Mouse (Mus musculus): ENCODE measurements around the gene Lad1. TPM values are rescaled to one million over a fixed set of nuclear protein-coding genes. Genes with fewer than 3 reads are reported as not detected.

Gene Lad1
- polyA plus RNA-seq, 1 experiment from 2014 or later: 1.3 TPM

DNA sequence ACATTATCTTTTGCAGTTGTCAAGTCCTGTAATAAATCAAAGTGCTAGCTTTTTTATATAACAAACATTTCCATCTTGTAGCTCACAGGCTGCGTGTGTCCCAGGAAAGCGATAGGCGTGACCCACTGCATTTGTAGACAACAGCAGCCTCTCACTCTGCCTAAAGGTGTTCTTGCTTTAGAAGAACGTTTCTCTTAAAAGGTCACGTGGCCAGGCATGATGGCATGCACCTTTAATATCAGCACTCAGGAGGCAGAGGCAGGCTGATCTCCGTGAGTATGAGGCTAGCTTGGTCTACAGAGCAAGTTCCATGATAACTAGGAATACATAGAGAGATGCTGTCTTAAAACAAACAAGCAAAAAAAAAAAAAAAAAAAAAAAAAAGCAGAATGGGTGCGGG is 40.1 kb downstream of the Lad1 start:
- H3K4me2 ChIP-seq (ENCODE audit: low read depth): no peak overlapping the region
- H3K27me3 ChIP-seq (ENCODE audit: control insufficient read depth, insufficient read depth, low read length): no peaks in the 10 kb centered on the region
- H3K4me3 ChIP-seq (ENCODE audit: low read depth, low read length): no peak overlapping the region
- no peak overlapping the region for H3K27ac ChIP-seq (ENCODE audit: low read depth, low read length)
- WGBS: 95% methylated on average over 7 of the region's 7 CpGs
- H3K36me3 ChIP-seq (ENCODE audit: control insufficient read depth, insufficient read depth, low read length): no peaks in the 10 kb centered on the region
- DNase-seq (ENCODE audit: low spot score): no peak
- no peaks in the 10 kb centered on the region for H3K9me3 ChIP-seq (ENCODE audit: control insufficient read depth, low read length)
- no peaks in the 10 kb centered on the region for H3K4me1 ChIP-seq (ENCODE audit: control insufficient read depth, insufficient read depth, low read length)
- no peak overlapping the region for H3K9ac ChIP-seq (ENCODE audit: low read length)
- no peak for ATAC-seq (ENCODE audit: insufficient read depth, low FRiP score, low TSS enrichment)

DNA sequence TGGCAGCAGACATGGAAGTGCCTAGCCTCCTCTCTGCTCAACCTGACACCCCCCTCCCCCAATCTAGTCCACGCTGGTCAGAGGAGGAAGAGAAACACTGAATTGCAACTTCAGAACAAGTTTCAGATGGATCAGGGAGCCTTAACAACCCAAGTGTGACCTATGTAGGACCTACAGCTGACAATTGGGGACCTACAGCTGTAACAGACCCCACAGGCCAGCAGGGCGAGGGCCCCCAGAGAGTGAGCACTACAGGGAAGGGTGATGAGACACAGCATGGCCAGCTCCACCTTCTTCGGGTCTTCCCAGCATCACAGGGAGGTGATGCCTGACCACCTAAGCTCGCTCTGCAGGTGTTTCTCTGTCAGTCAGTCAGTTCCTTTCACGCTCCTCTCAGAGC is 42.7 kb downstream of the Lad1 start:
- Histone ChIP-seq H3K27ac (ENCODE audit: low read depth, low read length) (no peak overlapping the region), H3K27me3 (ENCODE audit: control insufficient read depth, insufficient read depth, low read length) (no peaks in the 10 kb centered on the region), H3K9me3 (ENCODE audit: control insufficient read depth, low read length) (no peaks in the 10 kb centered on the region), H3K36me3 (ENCODE audit: control insufficient read depth, insufficient read depth, low read length) (no peaks in the 10 kb centered on the region), H3K9ac (ENCODE audit: low read length) (no peak overlapping the region), H3K4me2 (ENCODE audit: low read depth) (no peak overlapping the region), H3K4me3 (ENCODE audit: low read depth, low read length) (no peak overlapping the region), H3K4me1 (ENCODE audit: control insufficient read depth, insufficient read depth, low read length) (no peaks in the 10 kb centered on the region)
- DNase-seq (ENCODE audit: low spot score): no peak
- 70% methylated on average over 5 of the region's 5 CpGs for WGBS
- no peak for ATAC-seq (ENCODE audit: insufficient read depth, low FRiP score, low TSS enrichment)

DNA sequence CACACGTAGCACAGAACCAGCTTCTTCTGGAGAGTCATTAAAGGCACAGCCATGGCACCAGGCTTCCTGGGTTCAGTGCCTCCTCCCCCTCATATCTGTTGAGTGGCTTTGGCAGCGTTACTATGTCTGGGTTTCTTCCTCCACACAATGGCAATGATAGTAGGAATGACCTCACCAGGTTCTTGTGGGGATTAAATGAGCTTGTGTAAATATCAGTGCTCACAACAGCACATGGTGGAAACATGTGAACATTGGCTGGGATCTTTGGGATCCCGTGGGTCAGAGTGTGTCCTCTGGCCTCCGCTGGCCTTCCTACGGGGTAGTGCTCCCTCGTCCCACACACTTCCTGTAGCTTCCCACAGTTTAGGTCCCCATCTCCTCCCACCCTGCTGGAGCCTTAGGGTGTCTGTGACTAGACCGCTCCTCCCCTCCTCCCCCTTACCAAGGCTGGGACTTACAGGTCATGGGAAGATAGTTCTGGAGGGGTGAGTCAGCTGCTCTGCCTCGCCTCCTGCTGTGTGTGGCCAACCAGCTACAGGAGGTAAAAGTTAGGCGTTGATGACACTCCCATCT is 43.7 kb downstream of the Lad1 start:
- DNase-seq (ENCODE audit: low spot score) (no peak), ATAC-seq (ENCODE audit: insufficient read depth, low FRiP score, low TSS enrichment) (no peak)
- Histone ChIP-seq H3K4me3 (ENCODE audit: low read depth, low read length) (no peak overlapping the region), H3K4me2 (ENCODE audit: low read depth) (no peak overlapping the region), H3K27ac (ENCODE audit: low read depth, low read length) (no peak overlapping the region), H3K4me1 (ENCODE audit: control insufficient read depth, insufficient read depth, low read length) (no peaks in the 10 kb centered on the region), H3K9me3 (ENCODE audit: control insufficient read depth, low read length) (no peaks in the 10 kb centered on the region), H3K9ac (ENCODE audit: low read length) (no peak overlapping the region), H3K27me3 (ENCODE audit: control insufficient read depth, insufficient read depth, low read length) (no peaks in the 10 kb centered on the region), H3K36me3 (ENCODE audit: control insufficient read depth, insufficient read depth, low read length) (no peaks in the 10 kb centered on the region)
- 75% methylated on average over 9 of the region's 9 CpGs for WGBS

DNA sequence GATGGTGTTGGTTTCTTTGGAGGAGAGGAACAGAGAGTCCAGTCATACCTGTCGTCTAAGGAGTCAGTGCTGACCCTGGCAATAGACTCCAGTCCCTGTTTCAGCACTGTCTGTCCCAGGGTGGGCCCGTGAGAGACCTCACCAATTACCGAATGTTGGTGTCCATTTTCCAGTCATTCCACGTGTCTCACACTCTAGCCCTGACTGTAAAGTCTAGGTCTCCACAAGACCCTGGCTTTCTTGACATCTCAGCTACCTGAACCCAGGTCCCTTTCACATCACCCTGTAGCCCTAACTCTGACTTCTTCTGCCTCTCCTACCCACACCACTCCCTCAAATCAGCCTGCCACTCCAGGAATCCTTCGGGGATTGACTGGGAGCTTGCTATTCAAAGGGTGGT is 44.2 kb downstream of the Lad1 start:
- Histone ChIP-seq H3K9ac (ENCODE audit: low read length) (no peak overlapping the region), H3K36me3 (ENCODE audit: control insufficient read depth, insufficient read depth, low read length) (no peaks in the 10 kb centered on the region), H3K4me2 (ENCODE audit: low read depth) (no peak overlapping the region), H3K27me3 (ENCODE audit: control insufficient read depth, insufficient read depth, low read length) (no peaks in the 10 kb centered on the region), H3K27ac (ENCODE audit: low read depth, low read length) (no peak overlapping the region), H3K4me3 (ENCODE audit: low read depth, low read length) (no peak overlapping the region), H3K4me1 (ENCODE audit: control insufficient read depth, insufficient read depth, low read length) (no peaks in the 10 kb centered on the region), H3K9me3 (ENCODE audit: control insufficient read depth, low read length) (no peaks in the 10 kb centered on the region)
- ATAC-seq (ENCODE audit: insufficient read depth, low FRiP score, low TSS enrichment): no peak
- no peak for DNase-seq (ENCODE audit: low spot score)
- 82% methylated on average over 5 of the region's 5 CpGs for WGBS

DNA sequence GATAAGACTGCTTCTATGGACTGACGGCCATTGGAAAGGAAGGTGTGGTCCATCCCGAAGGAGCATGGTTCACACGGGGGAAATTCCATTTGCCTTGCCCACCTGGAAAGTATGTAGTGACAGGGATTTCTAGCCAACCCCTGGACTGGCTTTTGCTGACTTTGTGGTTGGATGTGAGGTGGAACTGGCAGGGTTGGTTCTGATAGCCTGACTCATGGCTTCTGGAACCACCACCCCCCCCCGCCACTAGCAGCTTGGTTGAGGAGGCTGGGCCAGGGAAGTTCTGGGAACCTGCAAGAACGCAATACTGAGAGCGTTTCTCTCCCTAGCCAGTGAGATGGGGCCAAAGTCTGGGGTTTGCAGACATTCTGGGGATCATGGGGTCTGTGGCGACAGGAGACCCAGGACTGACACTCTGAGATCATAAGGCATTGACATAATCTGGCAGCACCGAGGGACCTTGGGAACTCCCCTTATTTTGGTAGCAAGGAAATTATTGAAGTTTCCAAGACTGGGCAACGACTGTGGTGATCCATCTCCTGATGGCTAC is 45.5 kb downstream of the Lad1 start:
- H3K27ac ChIP-seq (ENCODE audit: low read depth, low read length): no peak overlapping the region
- no peak overlapping the region for H3K4me3 ChIP-seq (ENCODE audit: low read depth, low read length)
- DNase-seq (ENCODE audit: low spot score) (no peak), ATAC-seq (ENCODE audit: insufficient read depth, low FRiP score, low TSS enrichment) (no peak)
- no peaks in the 10 kb centered on the region for H3K27me3 ChIP-seq (ENCODE audit: control insufficient read depth, insufficient read depth, low read length)
- WGBS: 81% methylated on average over 9 of the region's 9 CpGs
- H3K9me3 ChIP-seq (ENCODE audit: control insufficient read depth, low read length): no peaks in the 10 kb centered on the region
- H3K4me2 ChIP-seq (ENCODE audit: low read depth): no peak overlapping the region
- no peak overlapping the region for H3K9ac ChIP-seq (ENCODE audit: low read length)
- no peaks in the 10 kb centered on the region for H3K36me3 ChIP-seq (ENCODE audit: control insufficient read depth, insufficient read depth, low read length)
- H3K4me1 ChIP-seq (ENCODE audit: control insufficient read depth, insufficient read depth, low read length): no peaks in the 10 kb centered on the region

DNA sequence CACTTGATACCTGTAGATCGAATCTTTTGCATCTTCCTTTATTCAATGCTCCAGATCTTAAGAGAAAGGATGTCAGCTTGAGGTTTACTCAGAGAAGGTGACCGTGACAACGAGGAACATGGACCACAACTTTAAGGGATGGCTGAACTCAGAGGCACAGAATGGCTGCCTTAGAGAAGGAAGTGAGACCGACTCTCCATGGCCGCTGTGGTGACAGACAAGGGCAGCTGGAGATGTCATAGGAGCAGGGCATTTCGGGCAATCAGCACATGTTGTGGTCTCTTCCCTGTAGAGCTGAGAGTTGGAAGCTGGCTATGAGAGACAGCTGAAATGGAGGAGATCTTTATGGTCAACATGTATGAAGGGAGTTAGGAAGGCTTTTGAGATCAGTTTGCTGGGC is 46.4 kb downstream of the Lad1 start:
- no peaks in the 10 kb centered on the region for H3K27me3 ChIP-seq (ENCODE audit: control insufficient read depth, insufficient read depth, low read length)
- DNase-seq (ENCODE audit: low spot score): no peak
- no peak overlapping the region for H3K4me2 ChIP-seq (ENCODE audit: low read depth)
- no peak overlapping the region for H3K4me3 ChIP-seq (ENCODE audit: low read depth, low read length)
- 84% methylated on average over 6 of the region's 6 CpGs for WGBS
- H3K9me3 ChIP-seq (ENCODE audit: control insufficient read depth, low read length): no peaks in the 10 kb centered on the region
- no peaks in the 10 kb centered on the region for H3K36me3 ChIP-seq (ENCODE audit: control insufficient read depth, insufficient read depth, low read length)
- no peaks in the 10 kb centered on the region for H3K4me1 ChIP-seq (ENCODE audit: control insufficient read depth, insufficient read depth, low read length)
- no peak overlapping the region for H3K9ac ChIP-seq (ENCODE audit: low read length)
- H3K27ac ChIP-seq (ENCODE audit: low read depth, low read length): no peak overlapping the region
- no peak for ATAC-seq (ENCODE audit: insufficient read depth, low FRiP score, low TSS enrichment)

DNA sequence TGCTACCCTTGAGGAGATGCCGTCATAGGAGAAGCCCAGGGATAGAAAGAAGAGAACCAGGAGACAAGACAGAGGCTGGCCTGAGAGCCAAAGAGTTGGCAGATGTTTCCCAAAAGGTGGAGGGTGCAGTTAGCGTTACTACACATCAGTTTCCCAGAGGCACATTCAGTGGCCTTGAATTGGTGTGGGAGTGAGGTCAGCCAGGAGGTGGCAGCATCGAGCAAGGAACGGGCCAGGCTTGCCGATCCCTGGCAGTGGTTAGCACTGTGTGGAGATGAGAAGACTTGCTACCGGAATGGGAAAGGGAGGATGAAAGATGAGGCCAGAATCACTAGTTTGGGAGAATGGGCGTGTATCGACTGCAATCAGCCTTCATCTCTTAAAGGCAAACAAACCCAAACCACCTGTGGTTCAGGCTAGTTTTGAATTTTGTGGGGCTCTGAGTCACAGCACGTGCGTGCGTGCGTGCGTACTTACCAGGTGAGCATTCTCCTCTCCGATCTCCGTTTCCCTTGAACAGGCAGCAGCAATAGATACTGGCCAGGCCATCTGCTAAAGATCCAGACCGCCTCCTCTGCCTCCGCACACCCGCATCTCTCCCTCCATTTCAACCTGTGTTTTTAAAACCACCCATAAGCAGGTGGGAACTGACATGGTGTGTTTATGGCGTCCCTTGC is 47.3 kb downstream of the Lad1 start:
- no peak overlapping the region for H3K4me2 ChIP-seq (ENCODE audit: low read depth)
- no peaks in the 10 kb centered on the region for H3K9me3 ChIP-seq (ENCODE audit: control insufficient read depth, low read length)
- no peaks in the 10 kb centered on the region for H3K27me3 ChIP-seq (ENCODE audit: control insufficient read depth, insufficient read depth, low read length)
- H3K9ac ChIP-seq (ENCODE audit: low read length): no peak overlapping the region
- peak; percentile 82 for DNase-seq (ENCODE audit: low spot score)
- 52% methylated on average over 19 of the region's 19 CpGs for WGBS
- no peaks in the 10 kb centered on the region for H3K4me1 ChIP-seq (ENCODE audit: control insufficient read depth, insufficient read depth, low read length)
- peak; percentile 71; the same call in 1 of the 2 replicates for ATAC-seq (ENCODE audit: insufficient read depth, low FRiP score, low TSS enrichment)
- H3K4me3 ChIP-seq (ENCODE audit: low read depth, low read length): no peak overlapping the region
- H3K27ac ChIP-seq (ENCODE audit: low read depth, low read length): no peak overlapping the region
- no peaks in the 10 kb centered on the region for H3K36me3 ChIP-seq (ENCODE audit: control insufficient read depth, insufficient read depth, low read length)

DNA sequence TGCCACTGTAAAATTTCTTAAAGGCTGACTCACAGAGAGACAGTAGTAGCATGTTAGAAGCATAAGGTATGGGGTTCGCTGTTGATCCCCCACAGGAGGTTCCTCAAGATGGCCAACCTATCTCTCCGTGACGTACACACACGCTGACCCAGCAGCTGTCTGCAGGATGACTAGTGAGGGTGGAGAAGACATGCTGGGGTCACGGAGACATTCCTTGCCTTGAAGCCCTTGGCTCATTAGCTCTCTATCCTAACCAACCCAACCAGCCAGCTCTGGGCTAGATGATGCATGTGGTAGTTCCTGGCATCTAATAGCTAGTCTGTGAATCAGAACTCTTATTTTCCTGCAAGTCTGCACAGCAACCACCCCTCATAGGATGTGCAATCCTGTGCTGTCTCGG is 50.2 kb downstream of the Lad1 start:
- DNase-seq (ENCODE audit: low spot score) (no peak), ATAC-seq (ENCODE audit: insufficient read depth, low FRiP score, low TSS enrichment) (no peak)
- WGBS: 91% methylated on average over 6 of the region's 6 CpGs
- no peak overlapping the region for H3K27ac ChIP-seq (ENCODE audit: low read depth, low read length)
- no peaks in the 10 kb centered on the region for H3K36me3 ChIP-seq (ENCODE audit: control insufficient read depth, insufficient read depth, low read length)
- H3K9me3 ChIP-seq (ENCODE audit: control insufficient read depth, low read length): no peaks in the 10 kb centered on the region
- no peak overlapping the region for H3K4me2 ChIP-seq (ENCODE audit: low read depth)
- no peak overlapping the region for H3K4me3 ChIP-seq (ENCODE audit: low read depth, low read length)
- H3K4me1 ChIP-seq (ENCODE audit: control insufficient read depth, insufficient read depth, low read length): no peaks in the 10 kb centered on the region
- H3K27me3 ChIP-seq (ENCODE audit: control insufficient read depth, insufficient read depth, low read length): no peaks in the 10 kb centered on the region
- H3K9ac ChIP-seq (ENCODE audit: low read length): no peak overlapping the region

DNA sequence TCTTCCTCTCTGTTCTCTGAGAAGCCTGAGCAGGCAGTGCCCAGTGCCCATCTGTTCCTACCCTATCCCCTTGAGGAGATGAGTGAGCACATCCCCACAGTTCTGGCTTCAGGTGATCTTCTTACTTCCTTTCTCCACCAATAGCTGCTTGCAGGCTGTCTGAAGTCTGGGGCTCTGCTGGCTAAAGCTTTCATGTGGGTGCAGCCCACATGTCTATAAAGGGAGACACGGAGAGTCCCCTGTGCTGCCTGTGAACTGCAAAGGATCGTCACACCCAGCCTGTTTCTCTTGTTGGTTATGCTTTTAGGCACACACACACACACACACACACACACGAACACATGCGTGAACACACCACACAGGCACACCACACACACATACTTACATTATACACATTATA is 54.6 kb downstream of the Lad1 start:
- Histone ChIP-seq H3K9me3 (ENCODE audit: control insufficient read depth, low read length) (no peaks in the 10 kb centered on the region), H3K36me3 (ENCODE audit: control insufficient read depth, insufficient read depth, low read length) (no peaks in the 10 kb centered on the region), H3K27ac (ENCODE audit: low read depth, low read length) (no peak overlapping the region), H3K4me3 (ENCODE audit: low read depth, low read length) (no peak overlapping the region), H3K9ac (ENCODE audit: low read length) (no peak overlapping the region), H3K4me1 (ENCODE audit: control insufficient read depth, insufficient read depth, low read length) (no peaks in the 10 kb centered on the region), H3K4me2 (ENCODE audit: low read depth) (no peak overlapping the region), H3K27me3 (ENCODE audit: control insufficient read depth, insufficient read depth, low read length) (no peaks in the 10 kb centered on the region)
- WGBS: 87% methylated on average over 4 of the region's 4 CpGs
- ATAC-seq (ENCODE audit: insufficient read depth, low FRiP score, low TSS enrichment) (no peak), DNase-seq (ENCODE audit: low spot score) (no peak)
